Mouse (Mus musculus): ENCODE results near the gene Park7.

GRCm38 (mm10) chr4:150963711-150964110, 49.5 kb upstream of the Park7 start:
- TF ChIP-seq GATA1 (IDR thresholded peaks at IDR 0.05; ENCODE audit: borderline replicate concordance, low read length) (no peak), FLI1 (IDR thresholded peaks at IDR 0.05; ENCODE audit: low read length) (no peak)
